Comparison of ENCODE assay signal across 8 mouse cellular contexts in the genomic region with DNA sequence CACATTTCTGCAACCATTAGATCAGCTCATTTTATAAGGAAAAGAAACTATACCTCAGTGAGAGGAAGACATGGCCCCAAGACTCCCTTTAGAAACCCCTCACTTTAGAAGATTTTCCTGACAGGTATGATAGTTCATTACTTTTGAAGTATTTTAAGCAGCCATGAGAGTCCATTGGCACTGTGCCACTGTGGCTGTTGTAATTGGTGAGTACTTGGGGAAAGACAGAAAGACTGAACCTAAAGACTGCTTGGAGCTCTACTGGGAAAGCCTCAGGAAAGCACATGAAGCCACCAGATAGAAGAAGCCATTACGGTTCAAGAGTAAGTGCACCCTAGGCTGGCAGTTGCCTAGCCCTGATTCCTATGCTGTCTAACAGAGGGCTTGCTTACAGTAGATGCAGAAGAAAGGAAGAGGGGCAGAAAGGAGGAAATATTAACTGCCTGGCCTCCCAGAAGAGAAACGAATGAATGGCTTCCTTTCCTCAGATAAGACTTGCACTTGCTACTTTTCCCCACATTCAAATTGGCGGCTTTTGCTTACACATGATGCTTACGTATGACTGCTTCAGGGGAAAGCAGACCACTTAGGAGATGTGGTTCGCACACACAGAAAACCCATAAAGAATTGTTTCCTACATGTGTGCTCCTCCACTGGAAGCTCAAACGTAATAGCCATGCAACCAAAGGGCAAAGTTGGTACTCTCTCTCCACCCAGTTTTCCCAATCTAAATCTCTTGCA. TPM values are rescaled to one million over a fixed set of nuclear protein-coding genes. Genes with fewer than 3 reads are reported as not detected.
A peak's percentile ranks its signal among the peaks of the same experiment; 100 is the strongest.
DNase-seq lines count a peak whose midpoint lies in the region; ATAC-seq lines count a peak whose summit lies in the region.

No protein-coding gene starts in this region.

- no peak overlapping the region for H3K9ac ChIP-seq in heart, embryonic 11.5 days (ENCODE audit: low read depth, low read length)
- H3K9ac ChIP-seq in hindbrain, embryonic 11.5 days (ENCODE audit: low read depth, low read length), result peak overlapping the region; percentile 46

- H3K27ac ChIP-seq in heart, embryonic 11.5 days (ENCODE audit: low read depth, low read length), result 0 out of 2 replicates have a peak overlapping the region, but pooled peaks have one; percentile 6
- H3K27ac ChIP-seq in brown adipose tissue, adult 24 weeks (replicated peaks; ENCODE audit: low read depth, low read length), result no peak overlapping the region
- peak overlapping the region; percentile 55 for H3K27ac ChIP-seq in hindbrain, embryonic 11.5 days (ENCODE audit: low read depth, low read length)

- WGBS in heart, embryonic 11.5 days (ENCODE audit: insufficient replicate concordance), result 46% methylated on average over 6 of the region's 6 CpGs
- WGBS in hindbrain, embryonic 11.5 days, result 60% methylated on average over 6 of the region's 6 CpGs

- no peak for ATAC-seq in heart, embryonic 11.5 days (replicated peaks; ENCODE audit: insufficient number of reproducible peaks, low FRiP score, low TSS enrichment)
- ATAC-seq in hindbrain, embryonic 11.5 days (ENCODE audit: low FRiP score), result no peak

- no peaks in the 10 kb centered on the region for H3K36me3 ChIP-seq in heart, embryonic 11.5 days (ENCODE audit: control insufficient read depth, insufficient read depth, low read length)
- H3K36me3 ChIP-seq in hindbrain, embryonic 11.5 days (ENCODE audit: control insufficient read depth, insufficient read depth, low read length), result 0 out of 2 replicates have a peak, but pooled peaks cover 3% of the 10 kb centered on the region

- H3K4me1 ChIP-seq in heart, embryonic 11.5 days (ENCODE audit: control insufficient read depth, insufficient read depth, low read length), result peaks cover 29% of the 10 kb centered on the region
- peaks cover 17% of the 10 kb centered on the region for H3K4me1 ChIP-seq in brown adipose tissue, adult 24 weeks (ENCODE audit: control insufficient read depth, insufficient read depth, insufficient read length, low read length)
- H3K4me1 ChIP-seq in hindbrain, embryonic 11.5 days (replicated peaks; ENCODE audit: control insufficient read depth, insufficient read depth, low read length), result peaks cover 6% of the 10 kb centered on the region

- H3K4me3 ChIP-seq in heart, embryonic 11.5 days (ENCODE audit: low read depth, low read length), result no peak overlapping the region
- H3K4me3 ChIP-seq in brown adipose tissue, adult 24 weeks (ENCODE audit: insufficient read depth, low read depth, low read length), result peak overlapping the region; percentile 23; the same call in 1 of the 2 replicates
- H3K4me3 ChIP-seq in hindbrain, embryonic 11.5 days (ENCODE audit: low read depth, low read length), result peak overlapping the region; percentile 80

- peak overlapping the region; percentile 43 for H3K4me2 ChIP-seq in heart, embryonic 11.5 days
- H3K4me2 ChIP-seq in hindbrain, embryonic 11.5 days (replicated peaks; ENCODE audit: low read depth, low read length), result peak overlapping the region; percentile 69

- no peaks in the 10 kb centered on the region for H3K27me3 ChIP-seq in heart, embryonic 11.5 days (ENCODE audit: control insufficient read depth, insufficient read depth, low read length)
- H3K27me3 ChIP-seq in hindbrain, embryonic 11.5 days (ENCODE audit: control insufficient read depth, insufficient read depth, low read length), result no peaks in the 10 kb centered on the region

- DNase-seq in heart, adult 9 months (ENCODE audit: low spot score in 2 of 2), result no peak
- peak; percentile 18 for DNase-seq in hindbrain, embryonic 11.5 days (ENCODE audit: low spot score)
- DNase-seq in lung, postnatal 36 days, result peak; percentile 36
- DNase-seq in frontal cortex, postnatal 36 days (ENCODE audit: low spot score in 2 of 2), result no peak
- no peak for DNase-seq in frontal cortex, postnatal 14 days (ENCODE audit: low spot score in 2 of 2)
- no peak for DNase-seq in yolk sac, embryonic 10.5 days (ENCODE audit: low spot score)

- no peaks in the 10 kb centered on the region for H3K9me3 ChIP-seq in heart, embryonic 11.5 days (replicated peaks; ENCODE audit: control insufficient read depth, low read length)
- H3K9me3 ChIP-seq in hindbrain, embryonic 11.5 days (ENCODE audit: control insufficient read depth, low read length), result no peaks in the 10 kb centered on the region

RNA-seq across cellular contexts. Expression of gene Rnd3, which starts 4.4 kb away (rescaled TPM):
- polyA plus RNA-seq in heart, embryonic 11.5 days (2014; fragmentation: Nextera tagmentation; extraction: Ambion mirVana), result 39.9 and 40.4 TPM in 2 replicates
- 6.6 and 9.0 TPM in 2 replicates for polyA plus RNA-seq in brown adipose tissue, adult 24 weeks (2012; ENCODE audit: insufficient read depth, insufficient read length, missing spikeins)
- polyA plus RNA-seq in hindbrain, embryonic 11.5 days (2014; fragmentation: Nextera tagmentation; extraction: Ambion mirVana), result 357 and 383 TPM in 2 replicates

Comparison
In these comparisons a context has a peak if more than half of its experiments do, and no peak if none do; other contexts are left out.
1. DNase-seq: peak in hindbrain, embryonic 11.5 days (single experiment) and lung, postnatal 36 days (single experiment); none in heart, adult 9 months (0 of 2), frontal cortex, postnatal 36 days (0 of 2), frontal cortex, postnatal 14 days (0 of 2) and yolk sac, embryonic 10.5 days (single experiment).